Mouse (Mus musculus) megakaryocyte, embryonic 14.5 days (primary cell): ENCODE results near the gene Tmem132c.

Experiments
- FLI1 ChIP-seq: IDR thresholded peaks from 2 replicates; pipeline ENCODE4 v1.6.1; 2012; ENCODE audit warnings: low read length, inconsistent platforms, mixed read lengths
- GATA1 ChIP-seq: IDR thresholded peaks from 3 replicates; pipeline ENCODE4 v1.6.1; 2012; ENCODE audit warnings: mixed read lengths, low read length, inconsistent platforms, borderline replicate concordance

- TF ChIP-seq GATA1 (no peak), FLI1 (no peak)
Measured at GRCm38 (mm10) chr5:127234715-127235114, 6.9 kb upstream of the Tmem132c start.
